Mouse (Mus musculus) telencephalon, adult 2 months (tissue): ENCODE data around the gene Mbtps2.

Experiments used
- DNase-seq: peaks from one replicate; pipeline ENCODE4 v3.0.0-alpha.2; 2011; ENCODE audit warnings: low read depth, low spot score

Gene Mbtps2

DNA sequence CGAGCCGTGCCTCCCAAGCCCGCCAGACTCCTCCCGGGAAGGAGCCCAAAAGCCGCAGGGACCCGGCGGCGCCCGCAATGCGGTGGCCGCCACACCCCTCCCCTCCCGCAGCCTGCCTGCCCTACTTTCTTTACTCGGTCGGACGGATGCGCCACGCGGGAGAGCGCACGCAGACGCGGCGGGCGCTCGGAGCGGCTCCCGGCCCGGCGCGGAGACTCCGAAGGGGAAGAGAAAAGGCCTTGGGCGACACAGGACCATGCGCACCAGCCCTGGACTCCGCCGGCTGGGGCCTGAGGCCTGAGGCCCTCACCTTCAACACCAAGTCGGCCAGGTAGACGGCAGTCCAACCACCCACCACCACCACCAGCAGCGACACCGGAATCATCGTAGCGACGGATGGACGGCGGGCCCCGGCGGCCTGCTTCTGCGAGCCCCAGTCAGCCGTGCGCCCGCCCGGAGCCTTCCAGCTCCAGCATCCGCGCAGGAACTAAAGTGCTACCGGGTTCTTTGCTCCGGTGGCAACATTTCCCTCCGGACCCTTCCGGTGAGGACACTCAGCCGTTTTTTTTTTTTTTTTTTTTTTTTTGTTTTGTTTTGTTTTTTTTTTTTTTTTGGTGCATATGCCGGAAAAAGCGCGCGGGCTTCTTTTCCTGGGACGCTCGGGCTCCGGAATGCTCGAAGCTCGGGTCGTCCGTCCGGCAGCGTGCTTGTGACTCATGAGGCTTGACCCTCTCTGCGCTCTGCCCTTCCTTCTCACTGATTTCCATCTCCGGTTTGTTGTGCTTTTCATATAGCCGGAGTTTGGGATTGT, at the start of gene Mbtps2:
Gene Mbtps2 (minus strand): TSS at position 530 of the 811 bp plus-strand sequence.
- peak; percentile 34 for DNase-seq

DNA sequence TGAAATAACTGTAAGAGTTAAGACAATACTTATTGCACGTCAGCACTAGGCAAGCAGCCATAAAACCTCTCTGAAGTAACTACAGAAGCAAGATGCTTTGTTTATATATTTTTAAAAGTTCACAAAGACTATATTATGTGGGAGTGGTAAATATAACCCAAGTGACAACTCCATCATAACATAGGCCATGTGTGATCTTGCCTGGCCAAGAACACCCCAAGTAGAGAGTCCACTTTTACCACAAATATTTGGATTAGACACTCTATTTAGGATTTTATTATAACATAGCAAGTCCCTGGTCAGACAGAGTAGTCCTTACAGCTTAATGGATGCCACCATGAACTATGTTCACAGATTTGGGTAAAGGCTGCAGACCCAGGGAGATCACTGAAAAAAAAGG, 47.9 kb upstream of the Mbtps2 start:
- DNase-seq: no peak

DNA sequence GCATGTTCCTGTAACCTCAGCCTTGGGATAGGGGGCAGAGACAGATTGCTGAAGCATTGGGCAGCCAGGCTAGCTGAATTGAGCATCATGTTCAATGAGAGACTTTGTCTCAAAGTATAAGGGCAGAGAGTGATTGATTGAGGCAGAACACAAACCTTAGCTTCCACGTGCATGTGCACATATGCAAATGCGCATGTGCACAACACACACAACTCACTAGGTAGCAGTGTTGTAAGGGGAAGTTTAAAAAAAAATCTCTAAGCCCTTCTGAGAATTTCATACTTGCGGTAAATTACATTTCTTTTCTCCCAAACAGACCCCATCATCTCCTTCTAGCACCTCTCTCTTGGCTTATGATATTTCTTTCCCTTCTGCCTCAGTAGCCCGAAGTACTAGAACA, 46.2 kb upstream of the Mbtps2 start:
- no peak for DNase-seq

DNA sequence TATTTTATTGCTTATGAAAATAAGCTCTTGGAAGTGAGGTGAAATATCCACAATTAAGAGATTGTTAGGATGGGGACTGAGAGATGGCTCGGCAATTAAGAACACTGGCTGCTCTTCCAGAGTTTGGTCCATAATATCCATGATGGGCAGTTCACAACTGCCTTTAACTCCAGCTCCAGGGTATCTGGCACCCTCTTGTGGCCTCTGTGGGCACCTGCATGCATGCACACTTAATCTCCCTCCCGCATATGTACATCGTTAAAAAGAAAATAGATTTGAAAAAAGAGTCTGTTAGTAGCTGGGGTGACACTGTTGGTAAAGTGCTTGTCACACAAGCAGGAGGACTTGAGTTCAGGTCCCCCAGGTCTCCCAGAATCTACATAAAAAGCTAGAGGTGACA, 45.8 kb upstream of the Mbtps2 start:
- DNase-seq: peak; percentile 11

GRCm38 (mm10) chrX:157642856-157643255, 44.3 kb upstream of the Mbtps2 start:
- DNase-seq: no peak

- no peak for DNase-seq
Measured at GRCm38 (mm10) chrX:157637253-157637652, 38.7 kb upstream of the Mbtps2 start.

DNA sequence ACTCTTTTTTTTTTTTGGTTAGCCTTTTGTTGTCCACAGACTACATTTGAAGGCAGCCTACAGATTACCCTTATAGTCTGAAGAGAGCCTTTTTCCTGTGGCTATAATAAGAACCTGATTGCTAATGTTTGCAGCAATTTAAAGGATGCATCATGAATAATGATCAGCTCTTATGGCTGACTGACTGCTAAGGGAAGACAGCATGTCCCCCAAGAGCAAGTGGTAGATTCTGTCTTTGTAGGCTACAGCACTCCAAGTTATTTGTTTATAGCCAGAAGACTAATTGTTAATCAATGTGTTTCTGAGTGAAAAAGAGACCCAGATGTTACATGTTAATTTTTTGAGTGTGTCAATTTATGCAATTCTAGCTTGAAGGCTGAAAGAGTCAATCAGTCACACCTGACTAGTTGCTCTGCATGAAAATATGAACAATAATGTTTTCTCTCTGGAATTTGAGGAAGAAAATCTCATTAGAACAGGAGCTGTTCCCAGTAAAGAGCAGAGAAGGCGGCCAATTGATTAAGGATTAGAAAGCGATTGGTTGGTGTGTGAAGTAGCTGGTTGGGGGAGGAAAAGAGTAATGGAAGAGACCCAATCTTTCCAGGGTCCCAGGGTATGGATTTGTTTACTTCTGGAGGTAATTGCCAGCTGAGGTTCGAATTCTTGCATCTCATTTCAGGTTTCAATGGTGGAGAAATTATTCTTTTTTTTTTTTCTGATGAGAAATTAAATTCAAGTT, 35.3 kb upstream of the Mbtps2 start:
- no peak for DNase-seq

GRCm38 (mm10) chrX:157630341-157630740, 31.8 kb upstream of the Mbtps2 start:
- no peak for DNase-seq

GRCm38 (mm10) chrX:157612894-157613293, 14.4 kb upstream of the Mbtps2 start:
- no peak for DNase-seq

DNA sequence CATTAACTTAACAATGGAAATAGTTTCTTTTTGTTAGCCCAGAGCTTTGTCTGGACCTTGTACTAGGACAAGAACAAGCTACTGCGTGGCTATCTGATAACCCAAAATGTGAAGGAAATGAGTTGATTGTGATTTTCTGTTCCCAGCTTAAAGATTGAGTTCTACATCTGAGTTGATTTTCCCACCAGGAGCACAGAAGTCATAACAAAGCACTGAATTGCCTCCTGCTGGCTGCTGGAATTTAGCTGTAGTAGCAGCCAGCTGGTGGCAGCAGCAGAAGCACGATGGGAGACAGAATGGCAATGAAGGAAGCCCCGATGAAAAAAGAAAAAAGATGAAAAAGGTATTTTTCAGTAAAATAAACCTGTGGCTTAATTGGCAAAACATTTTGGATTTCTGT, 2.9 kb upstream of the Mbtps2 start:
- no peak for DNase-seq

DNA sequence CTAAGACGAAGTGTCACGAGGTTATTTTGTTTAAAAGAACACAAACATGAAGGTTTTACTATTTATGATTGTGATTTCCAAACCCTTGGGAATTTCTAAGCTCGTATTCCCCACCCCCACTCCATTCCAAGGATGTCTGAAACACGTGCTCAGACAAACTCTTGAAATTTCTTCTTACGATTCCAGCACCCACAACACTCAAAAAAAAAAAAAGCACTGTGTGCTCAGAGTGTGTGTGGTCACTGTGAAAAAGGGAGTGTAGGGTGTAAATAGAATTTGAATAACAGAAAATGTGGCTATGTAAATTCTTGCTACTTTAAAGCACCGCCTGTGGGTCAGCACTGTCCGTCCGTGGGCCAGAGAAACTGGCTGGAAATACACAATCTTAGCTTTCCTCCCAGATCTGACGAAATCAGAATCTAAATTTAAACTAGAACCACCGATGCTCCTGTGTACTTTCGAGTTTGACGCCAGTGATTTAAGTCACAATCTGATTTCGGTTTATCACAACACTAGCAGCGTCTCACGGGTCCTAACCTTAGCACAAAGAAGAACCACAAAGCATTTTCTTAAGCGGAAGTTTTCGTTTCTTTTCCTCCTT, 830 bp downstream of the Mbtps2 start:
- no peak for DNase-seq

GRCm38 (mm10) chrX:157596802-157597201, 1.7 kb downstream of the Mbtps2 start:
- DNase-seq: no peak

GRCm38 (mm10) chrX:157595927-157596326, 2.6 kb downstream of the Mbtps2 start:
- DNase-seq: no peak

GRCm38 (mm10) chrX:157594606-157595005, 3.9 kb downstream of the Mbtps2 start:
- no peak for DNase-seq

- DNase-seq: no peak
Measured at GRCm38 (mm10) chrX:157587001-157587400, 11.5 kb downstream of the Mbtps2 start.

- DNase-seq: no peak
Measured at GRCm38 (mm10) chrX:157586397-157586796, 12.1 kb downstream of the Mbtps2 start.

GRCm38 (mm10) chrX:157579108-157579614, 19.4 kb downstream of the Mbtps2 start:
- no peak for DNase-seq

GRCm38 (mm10) chrX:157574683-157575082, 23.8 kb downstream of the Mbtps2 start:
- no peak for DNase-seq

- DNase-seq: no peak
Measured at GRCm38 (mm10) chrX:157568840-157569239, 29.7 kb downstream of the Mbtps2 start, which contains the start of gene Yy2. Yy2 (minus strand) TSS chrX:157568985.

- no peak for DNase-seq
Measured at GRCm38 (mm10) chrX:157563794-157564193, 34.7 kb downstream of the Mbtps2 start.

GRCm38 (mm10) chrX:157547082-157547481, 51.4 kb downstream of the Mbtps2 start:
- DNase-seq: no peak

GRCm38 (mm10) chrX:157506400-157506799, 92.1 kb downstream of the Mbtps2 start:
- no peak for DNase-seq
